Mouse (Mus musculus) ovary, postnatal 14 days (tissue): ENCODE data around the gene Rita1.

Source experiments
- DNase-seq: peaks from one replicate; pipeline ENCODE4 v3.0.0; 2022; ENCODE audit warnings: low spot score

The Rita1 gene

DNA sequence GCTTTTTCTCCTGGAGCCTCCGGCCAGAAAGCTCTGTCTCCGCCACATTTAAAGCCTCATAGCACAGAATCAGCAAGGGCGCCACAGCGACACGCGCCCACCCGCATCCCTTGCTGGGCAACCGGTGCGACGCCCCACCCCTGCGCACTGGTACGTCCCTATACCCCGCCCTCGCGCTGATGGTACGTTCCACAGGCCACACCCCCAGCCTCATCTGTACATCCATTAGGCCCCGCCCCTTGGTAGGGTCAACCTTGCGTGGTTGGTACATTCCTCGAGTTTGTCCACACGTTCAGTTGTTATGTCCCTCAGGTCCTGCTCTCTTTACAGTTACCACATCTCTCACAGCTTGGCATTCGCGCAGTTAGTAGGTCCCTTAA, at the start of gene Rita1, which contains the start of gene Ddx54:
Gene Rita1 (minus strand): TSS at position 148 of the 380 bp plus-strand sequence.
Gene Ddx54 (plus strand): TSS at position 298 of the 380 bp plus-strand sequence.
- peak; percentile 94 for DNase-seq

GRCm38 (mm10) chr5:120660816-120661215, 48.4 kb upstream of the Rita1 start:
- no peak for DNase-seq

DNA sequence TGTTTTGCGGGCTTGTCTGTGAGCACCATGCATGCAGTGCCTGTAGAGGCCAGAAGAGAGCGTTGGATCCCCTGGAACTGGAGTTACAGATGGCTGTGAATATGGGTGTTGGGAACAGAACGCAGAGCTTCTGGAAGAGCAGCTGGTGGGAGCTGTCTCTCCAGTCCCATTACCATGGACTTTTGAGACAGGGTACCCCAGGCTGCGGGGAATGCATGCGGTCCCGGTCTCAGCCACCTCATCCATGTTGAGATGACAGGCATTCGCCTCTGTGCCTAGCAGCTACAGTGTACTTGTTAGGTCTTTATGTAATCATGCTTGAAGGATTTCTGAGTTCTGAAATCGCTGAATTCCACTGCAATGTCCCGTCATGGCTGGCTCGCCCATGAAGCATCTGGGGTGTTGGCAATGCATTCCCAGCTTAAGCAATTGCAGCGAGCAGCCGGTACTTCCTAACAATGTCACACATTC, 43.9 kb upstream of the Rita1 start:
- DNase-seq: no peak

- no peak for DNase-seq
These were observed 41.5 kb upstream of the Rita1 start for GRCm38 (mm10) chr5:120653873-120654272.

- DNase-seq: no peak
These were observed 40.7 kb upstream of the Rita1 start for GRCm38 (mm10) chr5:120652915-120653701.

- no peak for DNase-seq
These were observed 38.8 kb upstream of the Rita1 start for GRCm38 (mm10) chr5:120651230-120651629.

GRCm38 (mm10) chr5:120649938-120650337, 37.5 kb upstream of the Rita1 start:
- no peak for DNase-seq

GRCm38 (mm10) chr5:120649374-120649933, 37.1 kb upstream of the Rita1 start:
- no peak for DNase-seq

DNA sequence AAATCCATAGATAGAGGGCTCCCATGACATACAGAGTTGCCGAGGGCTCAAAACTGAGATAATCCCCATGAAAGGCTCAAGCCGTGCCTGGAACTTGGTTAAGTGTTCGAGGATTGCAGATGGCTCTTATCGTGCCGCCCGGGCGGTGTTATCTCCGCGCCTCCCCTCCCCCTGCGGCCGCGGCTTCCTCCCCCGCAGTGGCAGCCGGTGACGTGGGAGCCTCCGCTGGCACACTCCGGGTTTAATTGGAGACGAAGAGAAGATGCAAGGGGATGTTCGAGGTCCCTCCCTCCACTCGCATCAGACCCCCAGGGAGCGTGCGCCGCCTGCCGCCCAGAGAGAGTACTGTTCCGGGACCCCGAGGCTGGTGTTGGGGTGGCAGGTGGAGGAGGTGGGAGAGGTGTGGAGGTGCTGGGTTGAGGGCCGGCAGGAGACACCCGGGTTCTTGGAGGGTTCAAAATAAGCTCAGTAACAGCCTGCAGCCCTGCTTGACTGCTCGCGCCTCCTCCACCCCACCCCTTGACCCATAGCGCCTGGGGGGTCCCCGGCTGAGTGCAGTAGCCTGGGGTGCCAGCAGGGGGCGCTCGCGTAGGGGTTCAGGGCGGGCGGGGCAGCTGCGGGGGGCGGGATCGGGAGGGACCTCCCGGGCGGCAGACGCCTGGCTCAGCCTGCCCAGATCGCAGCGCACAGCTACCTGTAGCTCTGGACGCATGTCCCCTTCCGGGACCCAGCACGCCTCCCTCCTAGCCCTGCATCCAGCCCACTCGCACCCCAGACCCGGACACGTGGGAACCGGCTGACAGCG, 36.4 kb upstream of the Rita1 start, which contains the start of gene Rasal1:
Gene Rasal1 (plus strand): TSS at position 244 of the 805 bp plus-strand sequence.
- peak; percentile 45 for DNase-seq

DNA sequence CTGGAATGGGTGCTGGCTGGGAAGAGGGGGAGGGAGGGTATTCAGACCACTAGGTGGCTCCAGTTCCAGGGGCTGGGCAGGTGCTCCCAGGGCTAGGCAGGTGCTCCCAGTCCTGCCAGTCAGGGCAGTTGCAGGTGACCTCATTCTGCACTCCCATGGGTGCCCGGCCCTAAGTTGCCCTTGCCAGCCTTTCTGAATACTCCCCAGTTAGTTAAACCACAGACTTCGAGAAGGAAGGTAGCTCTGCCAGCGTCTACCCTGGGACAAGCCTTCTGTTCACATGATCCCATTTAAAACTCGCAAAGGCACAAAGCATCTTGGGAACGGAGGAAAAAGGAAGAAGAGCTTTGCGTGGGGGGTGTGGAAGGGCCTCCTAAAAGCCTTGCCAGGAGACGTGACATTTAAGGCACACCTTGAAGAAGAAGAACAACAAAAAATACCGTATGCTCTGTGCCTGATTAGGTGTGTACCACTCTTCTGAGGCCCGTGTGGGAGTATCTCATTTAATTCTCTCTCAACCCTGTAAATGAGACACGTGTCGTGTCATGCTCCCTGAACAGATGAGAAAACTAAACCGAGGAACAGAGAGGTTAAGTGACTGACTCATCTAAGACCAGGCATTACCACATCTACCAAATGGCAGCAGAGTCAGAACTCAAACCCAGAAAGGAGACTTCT, 35.6 kb upstream of the Rita1 start:
- DNase-seq: no peak

DNA sequence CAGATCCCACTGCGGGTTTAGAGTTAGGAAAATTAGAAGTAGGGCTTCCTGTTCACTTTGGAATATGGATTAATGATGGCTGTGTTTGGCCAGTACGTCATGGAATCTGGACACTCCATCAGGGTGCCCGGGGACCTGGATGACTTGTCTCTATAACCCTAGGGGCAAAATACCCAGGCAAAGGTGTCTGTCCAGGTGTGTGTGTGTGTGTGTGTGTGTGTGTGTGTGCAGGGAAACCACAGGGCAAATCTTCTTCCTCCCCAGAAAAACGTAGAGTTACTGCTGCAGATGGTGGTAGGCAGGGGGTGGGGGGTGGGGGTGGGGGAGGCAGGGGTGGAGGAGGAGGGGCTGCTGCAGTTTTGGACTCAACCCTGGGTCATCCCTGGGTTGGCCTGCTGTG, 35.0 kb upstream of the Rita1 start:
- DNase-seq: no peak

DNA sequence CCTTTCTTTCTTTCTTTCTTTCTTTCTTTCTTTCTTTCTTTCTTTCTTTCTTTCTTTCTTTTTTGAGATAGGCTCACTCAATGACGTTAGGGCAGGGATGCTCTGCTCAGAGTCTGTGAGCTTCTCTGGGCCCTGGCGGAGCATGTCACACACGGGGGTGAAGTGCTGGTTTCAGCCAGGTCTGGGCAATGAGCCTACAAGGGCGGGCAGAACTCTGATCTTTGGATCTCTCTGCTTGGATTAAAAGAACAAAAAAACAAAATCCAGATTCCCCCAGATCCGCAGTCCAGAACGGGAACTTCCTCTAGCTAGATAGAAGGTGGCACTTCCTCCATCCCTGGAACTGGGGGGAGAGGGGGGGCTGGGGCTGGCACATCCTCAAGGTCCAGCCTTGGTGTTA, 33.5 kb upstream of the Rita1 start:
- DNase-seq: no peak

- DNase-seq: no peak
These were observed 31.8 kb upstream of the Rita1 start for GRCm38 (mm10) chr5:120644227-120644626.

DNA sequence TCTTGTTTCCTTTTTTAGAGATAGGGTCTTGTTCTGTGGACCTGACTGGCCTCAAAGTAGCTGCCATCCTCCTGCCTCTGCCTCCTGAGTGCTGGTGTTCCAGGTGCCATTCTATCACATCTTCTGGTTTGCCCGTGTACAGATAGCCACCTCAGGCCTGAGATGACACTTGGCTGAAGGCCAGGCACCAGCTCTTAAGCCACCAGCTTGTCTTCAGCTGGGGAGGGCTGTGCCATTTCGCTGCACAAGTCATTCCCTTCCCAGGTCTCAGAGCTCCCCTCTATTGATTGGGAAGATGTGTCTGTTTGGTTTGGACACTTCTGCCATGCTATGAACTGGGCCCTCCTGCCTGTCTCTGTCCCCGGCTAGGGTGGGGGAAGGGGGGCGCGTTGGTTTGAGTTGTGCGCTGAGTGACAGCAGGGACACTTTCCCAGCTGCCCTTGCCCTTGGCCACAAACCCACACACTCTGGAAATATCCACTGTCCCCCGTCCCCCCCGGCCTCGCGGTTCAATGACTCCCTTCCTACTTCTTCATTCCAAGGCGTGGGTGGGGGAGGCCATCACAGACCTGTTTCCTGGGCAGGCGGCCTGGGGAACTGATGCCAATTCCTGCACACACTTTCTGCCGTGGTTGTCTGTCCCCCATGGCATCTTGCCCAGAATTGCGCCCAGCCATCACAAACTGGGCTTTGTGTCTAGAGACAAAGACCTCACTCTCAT, 31.1 kb upstream of the Rita1 start:
- DNase-seq: no peak

DNA sequence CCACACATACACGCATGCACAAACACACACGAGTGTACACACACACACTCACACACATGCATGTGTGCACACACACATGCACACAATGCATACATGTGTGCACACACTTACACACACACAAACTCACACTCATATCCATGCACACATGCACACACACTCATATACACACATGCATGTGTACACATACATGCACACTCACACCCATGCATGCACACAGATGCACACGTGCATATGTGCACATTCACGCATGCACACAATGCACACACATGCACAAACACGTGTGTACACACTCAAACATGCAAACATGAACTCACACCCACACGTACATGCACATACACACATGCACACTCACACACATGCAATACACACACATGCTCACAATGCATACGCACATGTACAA, 27.7 kb upstream of the Rita1 start:
- DNase-seq: no peak

GRCm38 (mm10) chr5:120635633-120636032, 23.2 kb upstream of the Rita1 start:
- no peak for DNase-seq

DNA sequence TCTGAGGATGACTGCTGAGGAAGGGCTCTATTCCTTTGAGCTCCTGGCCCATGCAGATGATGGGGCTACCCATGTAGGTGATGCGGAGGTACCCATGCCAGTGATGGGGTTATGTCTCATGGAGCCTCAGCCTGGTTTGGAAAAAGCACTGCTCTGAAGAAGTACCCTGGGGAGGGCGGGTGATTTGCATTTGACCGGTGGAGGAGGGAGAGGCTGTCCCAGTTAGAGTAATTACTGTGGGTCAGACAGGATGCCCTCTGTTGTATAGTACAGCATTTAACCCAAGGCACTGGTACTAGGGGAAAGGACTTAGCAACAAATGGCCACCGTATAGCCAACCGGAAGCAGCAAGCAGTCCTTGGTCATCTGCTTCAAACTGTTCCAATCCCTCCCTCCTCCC, 22.5 kb upstream of the Rita1 start:
- DNase-seq: no peak

- no peak for DNase-seq
These were observed 21.7 kb upstream of the Rita1 start, which contains the start of gene Cfap73 for GRCm38 (mm10) chr5:120634131-120634530. TSS of gene Cfap73 (minus strand) at chr5:120634235.

- DNase-seq: no peak
These were observed 19.5 kb upstream of the Rita1 start for GRCm38 (mm10) chr5:120631892-120632291.

GRCm38 (mm10) chr5:120631128-120631527, 18.7 kb upstream of the Rita1 start:
- no peak for DNase-seq

DNA sequence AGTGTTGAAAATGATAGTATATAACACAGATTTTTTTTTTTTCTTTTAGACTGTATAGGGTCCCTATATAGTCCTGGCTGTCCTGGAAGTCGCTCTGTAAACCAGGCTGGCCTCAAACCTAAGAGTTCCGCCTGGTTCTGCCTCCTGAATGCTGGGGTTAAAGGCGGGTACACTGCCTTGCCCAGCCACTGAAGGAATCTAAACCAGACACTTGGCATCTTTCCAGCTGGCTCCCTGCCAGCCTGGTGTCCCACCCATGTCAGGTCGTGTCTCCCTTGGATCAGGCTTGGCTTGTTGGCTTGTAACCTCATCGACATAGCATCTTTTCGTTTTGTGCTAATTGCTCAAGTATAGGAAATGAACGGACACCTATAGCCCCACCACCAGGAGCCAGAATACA, 16.2 kb upstream of the Rita1 start:
- no peak for DNase-seq
